Mouse (Mus musculus): ENCODE measurements around the gene Snx32.

DNA sequence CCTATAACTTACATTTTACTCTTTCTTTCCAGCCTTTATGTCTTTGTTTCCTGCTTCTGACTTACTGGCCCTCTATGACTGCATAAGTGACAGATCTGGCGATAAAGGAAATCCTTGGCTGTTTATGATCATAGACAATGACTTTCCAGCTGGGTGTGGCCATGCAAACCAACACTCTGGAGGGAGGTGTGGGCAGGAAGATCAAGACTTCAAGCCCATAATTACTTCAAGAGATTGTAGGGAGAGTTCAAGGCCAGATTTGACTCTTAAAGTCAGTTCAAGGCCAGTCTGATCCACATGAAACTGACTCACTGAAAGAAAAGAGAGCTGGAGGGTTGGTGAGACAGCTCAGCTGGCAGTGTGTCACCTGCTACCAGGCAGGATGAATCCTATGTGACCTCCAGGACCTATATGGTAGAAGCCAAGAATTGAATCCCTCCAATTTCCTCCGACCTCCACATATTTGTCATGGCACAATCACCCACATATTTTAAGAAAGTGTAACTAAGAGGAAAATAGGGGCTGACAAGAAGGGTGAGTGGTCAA, 9.9 kb downstream of the Snx32 start:
- no peak for TF ChIP-seq MYOG (IDR thresholded peaks at IDR 0.05; ENCODE audit: control insufficient read depth in 1 of 3, insufficient read depth in 1 of 3, insufficient read length in 2 of 3, low read depth in 2 of 3)
- TF ChIP-seq POLR2A (IDR thresholded peaks at IDR 0.05; ENCODE audit: insufficient read length, low read depth) = no peak
- no peak for TF ChIP-seq TCF3 (IDR thresholded peaks at IDR 0.05; ENCODE audit: insufficient read length, low read depth)
- no peak for TF ChIP-seq USF1 (IDR thresholded peaks at IDR 0.05; ENCODE audit: low read depth)
- TF ChIP-seq POLR2AphosphoS2 (IDR thresholded peaks at IDR 0.05; ENCODE audit: insufficient read length, low read depth) = no peak
- TF ChIP-seq MYOD1 (IDR thresholded peaks at IDR 0.05; ENCODE audit: control insufficient read depth in 1 of 3, insufficient read length in 2 of 3, low read depth in 2 of 3) = no peak
